Mouse (Mus musculus): ENCODE measurements around the gene Ankrd65.
A peak's percentile ranks its signal among the peaks of the same experiment; 100 is the strongest.

GRCm38 (mm10) chr4:155831205-155831766 is 41.0 kb downstream of the Ankrd65 start, which contains the start of gene Aurkaip1:
- no peak for TF ChIP-seq EP300 (IDR thresholded peaks at IDR 0.05; ENCODE audit: low read depth in 1 of 2, low read length in 2 of 2)
- no peak; the same call in none of the 2 replicates for TF ChIP-seq MAX (IDR thresholded peaks at IDR 0.05; ENCODE audit: low read length)
- peak; percentile 68 to 94 (median 90); a peak in 5 of 6 replicates for TF ChIP-seq CTCF (IDR thresholded peaks at IDR 0.05 in 2 of 3, conservative IDR thresholded peaks at IDR 0.05 in 1 of 3; ENCODE audit: control insufficient read depth in 1 of 3, insufficient read depth in 1 of 3, low read depth in 2 of 3, low read length in 3 of 3, poor library complexity in 1 of 3, severe bottlenecking in 1 of 3)
- peak; percentile 75 for TF ChIP-seq TCF12 (IDR thresholded peaks at IDR 0.05; ENCODE audit: low read depth, low read length)
- peak; percentile 29; the same call in 1 of the 2 replicates for TF ChIP-seq BHLHE40 (IDR thresholded peaks at IDR 0.05; ENCODE audit: borderline replicate concordance, low read depth, low read length)
- TF ChIP-seq MEF2A (IDR thresholded peaks at IDR 0.05; ENCODE audit: extremely low read depth, insufficient replicate concordance, low read depth, low read length, poor library complexity, severe bottlenecking) = no peak
- no peak for TF ChIP-seq CHD2 (IDR thresholded peaks at IDR 0.05; ENCODE audit: low read length)

All from MEL (cell line).